Mouse (Mus musculus): ENCODE measurements around the gene Cask. TPM values are rescaled to one million over a fixed set of nuclear protein-coding genes. Genes with fewer than 3 reads are reported as not detected.
"Not testable (repeated sequence)": the region's sequence is repeated elsewhere in the genome, so short reads cannot be mapped to it uniquely, and the experiment has no call there.

The Cask gene
- polyA plus RNA-seq, 1 experiment from 2014 or later, result 14.6 TPM

- no peak for DNase-seq (ENCODE audit: low spot score)
- no peaks in the 10 kb centered on the region for H3K36me3 ChIP-seq
- H3K27me3 ChIP-seq (ENCODE audit: insufficient read depth, poor library complexity, severe bottlenecking), result no peaks in the 10 kb centered on the region
- 80% methylated on average over 2 of the region's 2 CpGs for WGBS
- H3K9me3 ChIP-seq, result no peaks in the 10 kb centered on the region
- H3K4me1 ChIP-seq (replicated peaks), result no peaks in the 10 kb centered on the region
- H3K27ac ChIP-seq, result no peak overlapping the region
- H3K4me3 ChIP-seq, result no peak overlapping the region
These were observed 52.4 kb downstream of the Cask start for GRCm38 (mm10) chrX:13798754-13799153.

DNA sequence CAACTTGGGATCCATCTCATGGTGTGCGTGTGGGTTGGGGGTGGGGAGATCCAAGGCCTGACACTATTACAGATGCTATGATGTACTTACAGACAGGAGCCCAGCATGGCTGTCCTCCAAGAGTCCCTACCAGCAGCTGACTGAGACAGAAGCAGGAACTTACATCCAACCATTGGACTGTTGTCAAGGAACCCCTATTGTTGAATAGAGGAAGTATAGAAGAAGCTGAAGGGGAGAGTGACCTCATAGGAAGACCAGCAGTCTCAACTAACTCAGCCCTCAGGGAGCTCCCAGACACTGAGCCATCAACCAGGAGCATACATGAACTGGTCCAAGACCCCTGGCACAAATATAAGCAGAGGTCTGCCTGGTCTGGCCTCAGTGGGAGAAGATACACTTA, 85.5 kb downstream of the Cask start:
- Histone ChIP-seq H3K4me3 (no peak overlapping the region), H3K9me3 (no peaks in the 10 kb centered on the region), H3K36me3 (no peaks in the 10 kb centered on the region), H3K27ac (no peak overlapping the region), H3K4me1 (replicated peaks) (no peaks in the 10 kb centered on the region), H3K27me3 (ENCODE audit: insufficient read depth, poor library complexity, severe bottlenecking) (no peaks in the 10 kb centered on the region)
- 97% methylated on average over 1 of the region's 1 CpGs for WGBS
- no peak for DNase-seq (ENCODE audit: low spot score)

- no peaks in the 10 kb centered on the region for H3K4me1 ChIP-seq (replicated peaks)
- no peak overlapping the region for H3K4me3 ChIP-seq
- H3K27ac ChIP-seq, result no peak overlapping the region
- 80% methylated on average over 1 of the region's 1 CpGs for WGBS
- H3K36me3 ChIP-seq, result no peaks in the 10 kb centered on the region
- H3K27me3 ChIP-seq (ENCODE audit: insufficient read depth, poor library complexity, severe bottlenecking), result no peaks in the 10 kb centered on the region
- H3K9me3 ChIP-seq, result no peaks in the 10 kb centered on the region
- no peak for DNase-seq (ENCODE audit: low spot score)
These were observed 86.1 kb downstream of the Cask start for GRCm38 (mm10) chrX:13765024-13765423.

DNA sequence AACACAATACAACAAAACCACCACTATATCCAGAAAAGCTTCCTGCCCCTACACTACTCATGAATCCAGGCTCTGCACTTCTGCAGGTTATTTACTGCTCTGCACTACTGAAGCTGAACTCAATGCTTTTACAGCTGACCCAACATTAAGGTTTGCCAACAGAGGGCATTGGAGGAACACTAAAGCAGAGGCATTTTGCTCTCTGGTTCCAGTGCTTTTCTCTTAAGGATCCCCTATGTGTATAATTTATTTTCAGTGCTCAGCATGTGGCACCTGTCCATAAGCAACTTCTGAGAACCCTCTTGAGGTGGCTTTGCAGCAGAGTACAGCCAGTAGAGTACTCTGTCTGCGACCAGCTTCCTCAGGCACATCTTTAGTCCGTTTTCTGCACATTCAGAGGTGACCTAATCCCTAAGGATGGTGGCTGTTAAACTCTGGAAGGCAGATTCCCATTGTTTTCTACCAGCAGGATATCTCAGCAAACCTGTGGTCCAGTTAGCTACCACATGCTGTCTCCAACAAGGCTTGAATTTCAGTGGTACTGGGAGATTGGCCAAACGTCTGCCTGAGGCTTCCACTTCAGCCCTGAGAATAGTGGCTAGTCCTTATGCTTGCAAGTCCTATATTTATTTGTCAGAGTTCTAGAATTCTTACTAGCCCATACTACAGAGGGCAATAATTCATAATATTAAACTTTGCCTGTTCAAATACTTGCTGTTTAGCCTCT, 93.7 kb downstream of the Cask start:
- Histone ChIP-seq H3K27ac (no peak overlapping the region), H3K4me3 (no peak overlapping the region), H3K36me3 (no peaks in the 10 kb centered on the region), H3K27me3 (ENCODE audit: insufficient read depth, poor library complexity, severe bottlenecking) (no peaks in the 10 kb centered on the region), H3K4me1 (replicated peaks) (no peaks in the 10 kb centered on the region), H3K9me3 (no peaks in the 10 kb centered on the region)
- DNase-seq (ENCODE audit: low spot score), result no peak
- 26% methylated on average over 3 of the region's 3 CpGs for WGBS

- Histone ChIP-seq H3K36me3 (no peaks in the 10 kb centered on the region), H3K9me3 (no peaks in the 10 kb centered on the region), H3K4me1 (replicated peaks) (no peaks in the 10 kb centered on the region), H3K27me3 (ENCODE audit: insufficient read depth, poor library complexity, severe bottlenecking) (no peaks in the 10 kb centered on the region), H3K27ac (no peak overlapping the region), H3K4me3 (no peak overlapping the region)
- DNase-seq (ENCODE audit: low spot score), result no peak
- WGBS, result 81% methylated on average over 2 of the region's 2 CpGs
These were observed 110.1 kb downstream of the Cask start for GRCm38 (mm10) chrX:13741110-13741509.

GRCm38 (mm10) chrX:13730785-13731184, 120.4 kb downstream of the Cask start:
- not testable (repeated sequence) for DNase-seq (ENCODE audit: low spot score); H3K9me3 ChIP-seq; H3K36me3 ChIP-seq; H3K4me3 ChIP-seq; H3K4me1 ChIP-seq (replicated peaks); H3K27me3 ChIP-seq (ENCODE audit: insufficient read depth, poor library complexity, severe bottlenecking); H3K27ac ChIP-seq

DNA sequence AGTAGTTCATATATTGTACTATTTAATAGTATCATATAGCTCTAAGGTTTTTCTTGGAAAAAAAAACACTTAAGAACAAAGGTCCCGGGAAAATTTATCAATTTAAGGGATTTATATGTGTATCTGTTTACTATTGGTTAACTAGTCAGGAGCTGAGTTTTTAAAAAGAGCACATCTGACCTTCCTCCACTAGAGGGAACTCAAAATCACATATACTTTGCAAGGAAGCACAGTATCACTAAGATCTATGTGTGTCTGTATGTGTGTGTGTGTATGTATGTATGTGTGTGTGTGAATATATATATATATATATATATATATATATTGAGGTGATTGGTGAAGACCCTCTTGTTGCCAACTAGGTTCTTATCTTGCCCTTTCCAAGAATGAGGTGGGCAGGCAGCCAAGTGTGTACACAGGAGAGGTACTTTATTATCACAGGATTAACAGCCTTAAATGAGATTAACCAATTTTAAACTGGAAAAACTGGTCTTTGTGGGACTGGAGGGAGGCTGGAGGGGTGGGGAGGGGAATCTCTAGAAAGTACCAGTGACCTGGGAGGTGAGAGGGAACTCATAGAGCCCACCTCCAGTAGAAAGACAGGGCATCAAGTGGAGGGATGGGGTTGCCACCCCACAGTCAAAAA, 121.2 kb downstream of the Cask start:
- no peaks in the 10 kb centered on the region for H3K9me3 ChIP-seq
- no peak overlapping the region for H3K27ac ChIP-seq
- H3K27me3 ChIP-seq (ENCODE audit: insufficient read depth, poor library complexity, severe bottlenecking), result no peaks in the 10 kb centered on the region
- no peak overlapping the region for H3K4me3 ChIP-seq
- 81% methylated on average over 1 of the region's 1 CpGs for WGBS
- H3K36me3 ChIP-seq, result no peaks in the 10 kb centered on the region
- no peak for DNase-seq (ENCODE audit: low spot score)
- H3K4me1 ChIP-seq (replicated peaks), result no peaks in the 10 kb centered on the region

DNA sequence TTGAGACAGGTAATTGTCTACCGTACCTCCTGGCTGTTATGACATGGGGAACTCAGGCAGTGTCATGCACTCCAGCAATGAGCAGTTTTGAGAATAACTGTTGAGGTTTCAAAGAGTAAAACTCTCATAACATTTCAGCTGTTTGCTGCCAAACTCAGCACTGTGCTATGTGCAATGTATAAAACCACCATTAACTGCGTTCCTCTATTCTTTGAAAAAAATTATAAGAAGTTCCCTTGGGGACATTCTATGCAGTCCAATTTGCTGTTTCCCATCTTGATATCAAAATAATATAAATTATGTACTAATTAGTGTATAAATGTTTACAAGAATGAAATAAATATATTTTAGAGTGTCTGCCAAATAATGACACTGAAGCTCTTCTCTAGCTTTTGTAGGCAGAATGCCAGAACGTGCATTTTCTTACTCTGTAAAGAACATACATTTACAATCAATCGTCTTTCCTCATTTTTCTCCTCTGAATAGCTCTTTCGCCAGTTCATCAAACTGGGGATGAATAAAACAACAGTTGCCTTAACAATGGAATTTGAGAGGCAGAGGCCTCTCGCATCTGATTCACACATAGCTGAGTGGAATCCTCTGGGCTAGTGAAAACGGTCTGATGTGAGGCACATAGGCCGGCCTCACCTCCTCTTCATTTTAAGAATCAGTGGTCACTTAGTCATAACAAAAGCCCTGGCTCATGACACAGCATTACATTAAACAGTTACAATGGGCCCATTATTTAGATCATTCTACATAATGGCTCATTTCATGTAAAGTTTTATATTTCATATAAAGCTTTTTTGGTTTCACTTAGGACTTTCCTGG, 125.4 kb downstream of the Cask start:
- no peak overlapping the region for H3K27ac ChIP-seq
- 77% methylated on average over 8 of the region's 8 CpGs for WGBS
- no peaks in the 10 kb centered on the region for H3K4me1 ChIP-seq (replicated peaks)

DNA sequence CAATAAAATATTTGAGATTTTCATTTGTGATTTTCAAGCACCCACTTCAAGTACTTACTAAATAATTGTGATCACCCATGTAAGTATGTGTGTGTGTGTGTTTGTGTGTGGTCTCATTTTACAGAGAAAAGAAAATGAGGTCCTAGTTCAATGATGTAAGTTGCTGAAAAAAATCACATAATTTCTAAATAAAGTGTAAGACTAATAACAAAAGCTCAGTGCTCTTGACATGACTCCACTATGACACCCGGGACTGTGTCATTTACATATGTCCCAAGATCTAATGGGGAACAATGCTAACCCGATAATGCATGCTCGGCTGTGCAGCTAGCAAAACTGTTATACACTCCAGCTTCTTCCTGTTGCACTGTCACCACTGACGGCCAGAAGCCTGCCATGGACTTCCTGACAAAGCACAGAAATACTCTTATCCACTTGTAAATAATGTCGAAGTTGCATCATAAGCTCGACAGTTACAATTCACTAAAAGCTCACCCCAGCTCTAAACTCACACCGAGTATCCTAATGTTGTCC, 130.8 kb downstream of the Cask start:
- H3K27me3 ChIP-seq (ENCODE audit: insufficient read depth, poor library complexity, severe bottlenecking), result no peaks in the 10 kb centered on the region
- no peaks in the 10 kb centered on the region for H3K9me3 ChIP-seq
- no peak overlapping the region for H3K27ac ChIP-seq
- no peaks in the 10 kb centered on the region for H3K36me3 ChIP-seq
- no peaks in the 10 kb centered on the region for H3K4me1 ChIP-seq (replicated peaks)
- no peak for DNase-seq (ENCODE audit: low spot score)
- H3K4me3 ChIP-seq, result no peak overlapping the region
- 84% methylated on average over 7 of the region's 7 CpGs for WGBS

More for the DNA sequence above, 125.4 kb downstream of the Cask start:
- no peaks in the 10 kb centered on the region for H3K36me3 ChIP-seq
- no peak for DNase-seq (ENCODE audit: low spot score)
- H3K4me3 ChIP-seq, result no peak overlapping the region
- no peaks in the 10 kb centered on the region for H3K27me3 ChIP-seq (ENCODE audit: insufficient read depth, poor library complexity, severe bottlenecking)
- no peaks in the 10 kb centered on the region for H3K9me3 ChIP-seq

- DNase-seq (ENCODE audit: low spot score), result no peak
- Histone ChIP-seq H3K36me3 (peaks cover 4% of the 10 kb centered on the region; the same call in 1 of the 2 replicates), H3K9me3 (no peaks in the 10 kb centered on the region), H3K27me3 (ENCODE audit: insufficient read depth, poor library complexity, severe bottlenecking) (no peaks in the 10 kb centered on the region), H3K4me3 (no peak overlapping the region), H3K4me1 (replicated peaks) (no peaks in the 10 kb centered on the region), H3K27ac (no peak overlapping the region)
- 81% methylated on average over 1 of the region's 1 CpGs for WGBS
These were observed 132.9 kb downstream of the Cask start for GRCm38 (mm10) chrX:13718283-13718682.

GRCm38 (mm10) chrX:13716796-13717569, 134.2 kb downstream of the Cask start:
- WGBS, result 79% methylated on average over 4 of the region's 4 CpGs
- H3K4me1 ChIP-seq (replicated peaks), result no peaks in the 10 kb centered on the region
- H3K9me3 ChIP-seq, result no peaks in the 10 kb centered on the region
- no peak overlapping the region for H3K27ac ChIP-seq
- DNase-seq (ENCODE audit: low spot score), result no peak
- H3K27me3 ChIP-seq (ENCODE audit: insufficient read depth, poor library complexity, severe bottlenecking), result no peaks in the 10 kb centered on the region
- H3K4me3 ChIP-seq, result no peak overlapping the region
- peaks cover 4% of the 10 kb centered on the region; the same call in 1 of the 2 replicates for H3K36me3 ChIP-seq

- no peaks in the 10 kb centered on the region for H3K27me3 ChIP-seq (ENCODE audit: insufficient read depth, poor library complexity, severe bottlenecking)
- peaks cover 4% of the 10 kb centered on the region; the same call in 1 of the 2 replicates for H3K36me3 ChIP-seq
- DNase-seq (ENCODE audit: low spot score), result peak; percentile 36
- no peak overlapping the region for H3K4me3 ChIP-seq
- 59% methylated on average over 2 of the region's 2 CpGs for WGBS
- no peaks in the 10 kb centered on the region for H3K4me1 ChIP-seq (replicated peaks)
- H3K9me3 ChIP-seq, result no peaks in the 10 kb centered on the region
- H3K27ac ChIP-seq, result no peak overlapping the region
These were observed 141.0 kb downstream of the Cask start for GRCm38 (mm10) chrX:13710174-13710573.
